Mouse (Mus musculus): ENCODE measurements at regions not wholly inside any gene's neighbourhood (a gene's known extent, or its start where the extent isn't known, plus 50 kb on each side); places are given as distances from the start of the nearest gene placed in this dataset.

GRCm38 (mm10) chr10:91883155-91883554 lies 702.0 kb upstream of the Tmpo start:
- peak; percentile 14 for DNase-seq

GRCm38 (mm10) chr10:91882481-91882880 lies 701.4 kb upstream of the Tmpo start:
- no peak for DNase-seq

- no peak for DNase-seq
These were observed 700.6 kb upstream of the Tmpo start for GRCm38 (mm10) chr10:91881521-91882228.

GRCm38 (mm10) chr10:91875450-91875849 lies 694.3 kb upstream of the Tmpo start:
- no peak for DNase-seq

GRCm38 (mm10) chr10:91871244-91871643 lies 690.1 kb upstream of the Tmpo start:
- DNase-seq, result no peak

GRCm38 (mm10) chr10:91858711-91859595 lies 677.8 kb upstream of the Tmpo start:
- no peak for DNase-seq

- no peak for DNase-seq
These were observed 646.0 kb upstream of the Tmpo start for GRCm38 (mm10) chr10:91827074-91827473.

GRCm38 (mm10) chr10:91823499-91823898 lies 642.4 kb upstream of the Tmpo start:
- no peak for DNase-seq

GRCm38 (mm10) chr10:91804870-91805269 lies 623.8 kb upstream of the Tmpo start:
- DNase-seq, result no peak

Small RNA genes in the stretch of these regions (microRNA-seq; reads per million reads assigned to microRNA genes)
- gene Gm22582, result 0 reads per million in 2 experiments
- 0 reads per million in 2 experiments for gene Mir1251
- gene Mir135a-2, result 0 to 0.43 reads per million in 2 experiments

Measured in adrenal gland, postnatal 14 days (tissue).